Comparison of ENCODE assay signal across 8 mouse cellular contexts in the genomic region with DNA sequence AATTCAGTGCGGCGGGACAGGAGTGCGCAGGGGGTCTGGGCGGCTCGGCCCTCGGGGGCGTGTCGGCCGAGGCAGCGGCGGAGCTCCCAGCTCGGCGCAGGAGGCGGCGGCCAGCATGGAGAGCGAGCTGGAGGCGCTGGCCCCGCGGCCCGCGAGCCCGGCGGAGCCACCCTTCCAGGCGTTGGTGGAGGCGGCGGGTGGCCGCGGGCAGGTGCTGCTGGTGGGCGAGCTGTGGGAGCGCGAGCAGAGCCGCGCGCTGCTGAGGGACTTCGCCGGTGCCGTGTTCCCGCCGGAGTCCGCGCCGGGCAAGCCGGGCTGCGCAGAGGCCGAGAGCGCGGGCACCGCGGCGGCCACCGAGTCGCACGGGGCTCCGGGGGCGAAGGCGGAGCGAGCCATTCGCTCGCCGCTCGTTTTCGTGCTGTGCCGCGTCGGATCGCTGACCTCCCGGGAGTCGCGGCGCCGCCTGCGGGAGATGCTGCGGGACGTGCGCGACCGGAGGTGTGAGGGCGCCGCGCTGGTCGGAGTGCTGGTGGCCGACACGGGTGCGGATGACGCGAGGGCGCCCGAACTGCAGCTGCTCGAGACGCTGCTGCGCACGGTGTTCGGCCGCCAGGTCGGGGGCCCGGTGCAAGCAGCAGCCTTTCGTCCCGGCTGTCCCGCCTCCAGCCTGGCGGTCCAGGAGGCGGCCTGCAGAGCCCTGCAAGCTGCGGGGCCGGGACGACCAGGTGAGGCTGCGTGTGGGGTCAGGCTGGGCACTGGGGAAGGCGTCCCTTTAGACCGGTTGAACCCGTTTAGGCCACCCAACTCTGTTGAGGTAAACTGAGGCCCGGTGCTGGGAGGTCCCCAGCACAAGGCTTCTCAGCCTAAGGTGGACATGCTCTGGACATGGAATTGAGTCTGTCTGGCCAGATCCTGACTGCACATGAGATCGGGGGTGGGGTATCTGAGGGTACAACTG. TPM values are rescaled to one million over a fixed set of nuclear protein-coding genes. Genes with fewer than 3 reads are reported as not detected.
DNase-seq lines count a peak whose midpoint lies in the region; ATAC-seq lines count a peak whose summit lies in the region.

A gene (plus strand): TSS at position 16 of the 958 bp plus-strand sequence.

- peak; percentile 68 for DNase-seq in adrenal gland, adult 2 months
- DNase-seq in adrenal gland, postnatal 4 days (ENCODE audit: low spot score in 2 of 2) = no peak
- peak; percentile 43 for DNase-seq in urinary bladder, adult 2 months (ENCODE audit: low spot score)
- DNase-seq in urinary bladder, postnatal 4 days (ENCODE audit: low spot score in 2 of 2) = no peak
- peak; percentile 34 to 46 for DNase-seq in layer of hippocampus, postnatal 36 days

- peak; percentile 67 for ATAC-seq in heart, embryonic 16.5 days (replicated peaks; ENCODE audit: extremely low read depth, insufficient read depth, low FRiP score)
- ATAC-seq in stomach, embryonic 14.5 days (ENCODE audit: insufficient number of reproducible peaks, insufficient read depth, low FRiP score, low read depth) = peak; percentile 67

- H3K9me3 ChIP-seq in heart, embryonic 16.5 days (replicated peaks; ENCODE audit: control insufficient read depth, low read length) = peaks cover 5% of the 10 kb centered on the region
- H3K9me3 ChIP-seq in megakaryocyte, embryonic 14.5 days = peaks cover 34% of the 10 kb centered on the region
- H3K9me3 ChIP-seq in stomach, embryonic 14.5 days (ENCODE audit: control insufficient read depth, low read depth, low read length) = no peaks in the 10 kb centered on the region

- H3K27ac ChIP-seq in heart, embryonic 16.5 days (ENCODE audit: low read length) = no peak within 1 kb of the TSS
- H3K27ac ChIP-seq in stomach, embryonic 14.5 days (ENCODE audit: low read length) = no peak within 1 kb of the TSS

- WGBS in heart, embryonic 16.5 days = 1% methylated on average over 108 of the region's 110 CpGs
- 1% methylated on average over 84 of the region's 110 CpGs for WGBS in stomach, embryonic 14.5 days

- H3K36me3 ChIP-seq in heart, embryonic 16.5 days (ENCODE audit: control insufficient read depth, insufficient read depth) = no peaks in the 10 kb centered on the region
- H3K36me3 ChIP-seq in megakaryocyte, embryonic 14.5 days (replicated peaks; ENCODE audit: low read length) = no peaks in the 10 kb centered on the region
- H3K36me3 ChIP-seq in stomach, embryonic 14.5 days (ENCODE audit: control insufficient read depth, insufficient read depth, low read length) = no peaks in the 10 kb centered on the region

- H3K4me2 ChIP-seq in heart, embryonic 16.5 days (ENCODE audit: low read depth, low read length) = peak within 1 kb of the TSS; percentile 98
- H3K4me2 ChIP-seq in stomach, embryonic 14.5 days (replicated peaks; ENCODE audit: low read depth, low read length) = peak within 1 kb of the TSS; percentile 98

- H3K4me1 ChIP-seq in heart, embryonic 16.5 days (ENCODE audit: control insufficient read depth, insufficient read depth, low read length) = peaks cover 12% of the 10 kb centered on the region
- H3K4me1 ChIP-seq in megakaryocyte, embryonic 14.5 days = peaks cover 18% of the 10 kb centered on the region
- H3K4me1 ChIP-seq in stomach, embryonic 14.5 days (ENCODE audit: control insufficient read depth, insufficient read depth, low read length) = peaks cover 3% of the 10 kb centered on the region; the same call in 1 of the 2 replicates

- H3K27me3 ChIP-seq in heart, embryonic 16.5 days (ENCODE audit: control insufficient read depth, insufficient read depth, low read length) = peaks cover 34% of the 10 kb centered on the region
- peaks cover 84% of the 10 kb centered on the region for H3K27me3 ChIP-seq in megakaryocyte, embryonic 14.5 days (replicated peaks)
- H3K27me3 ChIP-seq in stomach, embryonic 14.5 days (ENCODE audit: control insufficient read depth, insufficient read depth, low read length) = peaks cover 20% of the 10 kb centered on the region; the same call in 1 of the 2 replicates

- H3K4me3 ChIP-seq in heart, embryonic 16.5 days (ENCODE audit: low read length) = peak within 1 kb of the TSS; percentile 66
- H3K4me3 ChIP-seq in megakaryocyte, embryonic 14.5 days (replicated peaks) = peak within 1 kb of the TSS; percentile 90
- peak within 1 kb of the TSS; percentile 54 for H3K4me3 ChIP-seq in stomach, embryonic 14.5 days (ENCODE audit: low read depth, low read length)

- peak within 1 kb of the TSS; percentile 71 for H3K9ac ChIP-seq in heart, embryonic 16.5 days (ENCODE audit: low read length)
- peak within 1 kb of the TSS; percentile 18; the same call in 1 of the 2 replicates for H3K9ac ChIP-seq in stomach, embryonic 14.5 days (replicated peaks; ENCODE audit: low read depth, low read length)

RNA-seq across cellular contexts. Expression of the gene that starts here (rescaled TPM):
- total RNA-seq in adrenal gland, adult 2 months (2021) = under 1 TPM; 0.12 to 0.21 TPM
- polyA plus RNA-seq in adrenal gland, adult 2 months (2012; rRNA removed) = 0.07 and 0.25 TPM in 2 replicates
- 1 to 10 TPM; 1.0 to 3.4 TPM for total RNA-seq in adrenal gland, postnatal 4 days (2021)
- 0.75 and 0.78 TPM in 2 replicates for polyA plus RNA-seq in urinary bladder, adult 2 months (2012; rRNA removed)
- polyA plus RNA-seq in heart, embryonic 16.5 days (2015; fragmentation: Nextera tagmentation; extraction: Ambion mirVana) = 0.21 and 0.24 TPM in 2 replicates
- 10 to 100 TPM; 11.4 TPM for total RNA-seq in layer of hippocampus, postnatal 36 days (2021)
- not detected in 2 replicates for polyA plus RNA-seq in megakaryocyte, embryonic 14.5 days (2012; ENCODE audit: insufficient read depth, low replicate concordance)
- 2.9 and 3.1 TPM in 2 replicates for polyA plus RNA-seq in stomach, embryonic 14.5 days (2014; fragmentation: Nextera tagmentation; extraction: Ambion mirVana)

Comparison
In these comparisons a context has a peak if more than half of its experiments do, and no peak if none do; other contexts are left out.
1. Peak in DNase-seq in adrenal gland, adult 2 months; RNA of the gene not detected or under 1 TPM.
2. Peak in DNase-seq in urinary bladder, adult 2 months; RNA of the gene not detected or under 1 TPM.
3. Peak in ATAC-seq, H3K4me3 ChIP-seq, H3K9ac ChIP-seq and H3K4me2 ChIP-seq in heart, embryonic 16.5 days; RNA of the gene not detected or under 1 TPM.
4. DNase-seq: peak in layer of hippocampus, postnatal 36 days (2 of 2); none in adrenal gland, postnatal 4 days (0 of 2) and urinary bladder, postnatal 4 days (0 of 2).
5. Peak in every context shown above with its lines, with median percentiles within 50 percentile points of each other: H3K4me3 ChIP-seq.